Mouse (Mus musculus) embryo, embryonic 11.5 days (tissue): ENCODE results near the gene Tspan5.

Experiments
- DNase-seq: peaks from one replicate; pipeline ENCODE4 v3.0.0-alpha.2; 2012; ENCODE audit warnings: low read depth, low spot score

Gene Tspan5

DNA sequence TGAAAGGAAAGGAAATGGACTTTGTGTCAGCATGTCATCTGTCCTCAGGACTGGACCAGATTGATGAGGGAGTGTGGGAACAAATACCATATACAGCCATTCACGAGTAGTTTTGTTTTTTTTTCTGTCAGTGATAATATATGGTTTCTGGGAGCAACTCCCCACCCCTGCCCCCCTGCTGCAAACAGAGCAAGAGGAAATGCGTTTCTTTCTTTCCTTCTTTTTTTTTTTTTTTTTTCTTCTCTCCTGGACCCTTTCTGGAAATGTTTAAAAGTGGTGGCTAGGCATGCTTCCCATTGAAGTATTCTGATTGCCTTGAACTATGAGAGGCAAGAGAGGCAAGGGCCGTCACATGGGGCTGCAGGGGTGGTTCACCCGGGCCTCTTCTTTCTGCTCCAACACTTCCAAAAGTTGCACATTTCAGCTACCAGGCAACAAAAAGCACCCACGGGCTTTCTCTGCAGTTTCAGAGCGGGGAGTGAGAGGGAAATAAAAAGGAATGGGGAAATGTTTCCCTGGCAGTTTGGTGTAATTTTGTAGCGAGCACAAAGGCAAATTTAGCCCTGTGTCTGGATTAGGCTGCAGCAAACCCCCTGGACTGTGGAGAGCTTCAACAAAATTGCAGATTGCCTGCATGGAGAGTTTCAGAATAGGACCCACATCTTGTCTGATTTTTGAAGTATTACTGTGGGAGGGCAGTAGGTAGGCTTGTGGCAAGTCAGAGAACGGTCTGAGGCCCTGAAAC, 2.2 kb downstream of the Tspan5 start:
- DNase-seq, result no peak

DNA sequence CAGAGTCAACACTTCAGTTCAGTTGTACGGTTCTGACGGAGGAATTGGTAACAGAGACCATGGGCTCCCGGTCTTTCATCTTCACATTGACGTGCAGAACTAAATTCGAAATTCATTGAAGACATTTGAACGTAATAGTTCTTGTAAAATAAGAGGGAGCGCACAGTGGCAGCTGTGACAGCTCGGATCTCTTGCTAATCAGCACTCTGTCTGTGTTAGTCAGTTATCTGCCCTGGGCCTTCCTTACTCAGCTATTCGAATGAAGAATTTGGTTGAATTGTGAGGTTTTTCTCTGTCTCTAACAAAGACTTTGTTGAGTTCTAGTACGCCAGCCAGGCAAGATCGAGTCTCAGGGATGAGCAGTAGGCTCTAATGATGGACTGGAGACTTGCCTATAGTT, 3.1 kb downstream of the Tspan5 start:
- no peak for DNase-seq

DNA sequence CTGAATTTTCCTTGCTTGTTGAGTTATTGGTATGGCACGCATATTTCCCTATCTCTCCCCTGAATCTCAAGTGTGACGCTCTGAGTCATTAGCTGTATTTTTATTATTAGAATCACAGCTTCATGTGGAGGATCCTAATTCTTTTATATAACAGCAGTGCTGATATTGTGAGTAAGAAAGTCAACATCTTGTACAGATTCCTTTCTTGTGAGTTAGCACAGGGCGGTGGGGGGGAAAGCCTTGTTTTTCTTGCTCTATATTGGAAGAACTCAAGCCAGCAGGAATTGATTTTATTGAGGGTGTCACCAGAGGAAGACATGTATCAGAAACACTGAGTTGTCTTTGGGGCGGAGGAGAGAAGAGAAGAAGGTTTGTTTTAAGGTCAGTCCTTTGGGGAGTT, 3.6 kb downstream of the Tspan5 start:
- DNase-seq, result no peak

DNA sequence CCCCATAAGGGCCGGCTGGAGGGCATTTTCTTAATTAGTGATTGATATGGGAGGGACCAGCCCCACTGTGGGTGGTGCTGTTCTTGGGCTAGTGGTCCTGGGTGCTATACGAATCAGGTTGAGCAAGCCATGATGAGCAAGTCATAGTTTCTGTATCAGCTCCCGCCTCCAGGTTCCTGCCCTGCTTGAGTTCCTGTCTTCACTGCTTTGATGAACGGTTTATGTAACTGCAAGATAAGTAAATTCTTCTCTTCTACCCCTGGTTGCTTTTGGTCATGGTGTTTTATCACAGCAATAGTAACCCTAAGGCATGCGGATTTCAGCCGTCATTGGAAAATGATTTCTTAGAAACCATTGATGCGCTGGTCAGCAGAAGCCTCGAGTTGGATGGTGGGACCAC, 4.6 kb downstream of the Tspan5 start:
- DNase-seq, result no peak

DNA sequence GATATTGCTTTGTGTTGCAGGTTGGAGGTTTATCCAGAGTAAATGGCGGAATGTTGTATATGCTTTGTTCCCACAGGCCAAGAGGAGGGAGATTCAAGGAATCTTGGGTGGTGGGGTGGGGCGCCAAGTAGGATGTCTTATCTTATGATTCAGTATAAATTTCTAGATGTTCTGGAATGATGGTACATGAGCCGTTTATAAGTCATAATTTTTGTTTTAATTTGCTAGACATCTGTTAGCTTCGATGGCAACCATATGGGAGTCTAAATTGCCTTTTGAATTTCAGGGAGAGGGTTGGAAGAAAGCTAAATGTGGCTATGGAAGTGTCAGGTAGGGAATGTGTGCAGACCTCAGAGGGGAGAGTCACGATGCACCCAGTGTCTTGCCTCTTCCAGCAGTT, 5.0 kb downstream of the Tspan5 start:
- DNase-seq, result no peak

DNA sequence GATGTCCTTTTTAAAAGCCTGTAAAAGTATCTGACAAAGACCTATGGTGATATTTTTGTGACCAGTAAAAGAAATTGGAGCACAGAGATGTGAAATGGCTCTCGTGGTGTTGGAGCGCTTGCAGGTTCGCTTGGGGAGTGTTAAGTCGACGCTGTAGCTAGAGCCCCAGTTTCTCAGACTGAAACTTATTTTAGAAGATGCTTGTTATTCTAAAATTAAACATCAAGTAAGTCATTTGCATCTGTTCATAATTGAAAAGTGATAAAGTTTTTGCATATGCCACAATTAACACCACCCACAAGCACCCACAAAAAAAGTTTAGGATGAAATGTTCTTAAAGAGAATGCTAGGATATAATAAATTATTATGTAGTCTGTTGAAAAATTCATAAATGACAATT, 6.0 kb downstream of the Tspan5 start:
- DNase-seq, result no peak

DNA sequence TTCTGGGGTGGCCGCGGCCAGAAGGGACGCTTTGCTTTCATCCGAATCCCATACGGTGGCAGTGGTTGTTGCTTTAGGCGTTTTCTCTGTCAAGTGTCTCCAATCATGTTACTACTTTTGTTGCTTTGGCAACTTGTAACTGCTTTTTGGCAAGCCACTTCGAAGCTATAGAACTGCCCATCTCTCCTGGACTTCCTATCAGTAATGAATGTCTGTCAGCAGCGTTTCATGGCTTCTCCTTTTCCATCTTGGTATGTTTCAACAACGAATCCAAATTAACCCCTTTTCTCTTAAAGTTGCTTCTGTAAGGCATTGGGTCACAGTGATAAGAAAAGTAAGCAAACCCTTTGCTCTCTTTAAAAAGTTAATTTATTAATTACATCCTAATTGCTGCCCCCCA, 7.7 kb downstream of the Tspan5 start:
- DNase-seq, result no peak

DNA sequence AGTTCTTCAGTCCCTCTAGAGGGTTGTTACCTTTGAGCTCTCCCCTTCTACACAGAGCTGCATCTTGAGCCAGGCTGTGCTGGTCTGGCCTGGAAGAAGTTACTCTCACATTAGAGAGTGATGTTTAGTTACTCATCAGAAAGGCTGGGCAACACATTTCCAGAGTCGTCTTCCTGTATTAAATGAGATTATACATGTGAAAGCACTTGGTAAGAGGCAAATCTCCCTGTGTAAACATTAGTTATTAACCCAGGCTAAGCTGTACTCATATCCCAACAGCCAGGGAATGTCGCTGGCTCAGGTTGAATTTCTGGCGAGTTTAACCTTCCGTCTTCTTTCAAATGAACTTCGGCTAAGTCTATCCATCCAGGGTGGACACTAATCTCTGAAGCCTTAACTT, 9.3 kb downstream of the Tspan5 start:
- no peak for DNase-seq

DNA sequence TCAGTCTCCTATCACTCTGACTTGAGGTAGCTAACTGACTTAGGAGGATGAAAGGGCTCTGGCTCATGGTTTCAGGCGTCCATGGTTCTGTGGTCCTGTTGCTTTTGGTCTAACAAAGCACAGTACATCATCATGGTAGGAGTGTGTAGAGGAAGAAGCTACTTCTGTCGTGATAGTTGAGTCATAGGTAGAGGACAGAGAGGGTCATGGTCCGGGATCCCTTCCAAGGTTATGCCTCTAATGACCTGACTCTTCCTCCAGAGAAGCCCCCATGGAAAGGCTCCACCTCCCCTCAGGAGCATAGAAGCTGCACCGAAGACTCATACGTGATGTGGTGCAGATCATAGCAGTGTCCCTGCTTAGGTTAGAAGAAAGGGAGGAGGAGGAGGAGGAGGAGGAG, 10.1 kb downstream of the Tspan5 start:
- no peak for DNase-seq

DNA sequence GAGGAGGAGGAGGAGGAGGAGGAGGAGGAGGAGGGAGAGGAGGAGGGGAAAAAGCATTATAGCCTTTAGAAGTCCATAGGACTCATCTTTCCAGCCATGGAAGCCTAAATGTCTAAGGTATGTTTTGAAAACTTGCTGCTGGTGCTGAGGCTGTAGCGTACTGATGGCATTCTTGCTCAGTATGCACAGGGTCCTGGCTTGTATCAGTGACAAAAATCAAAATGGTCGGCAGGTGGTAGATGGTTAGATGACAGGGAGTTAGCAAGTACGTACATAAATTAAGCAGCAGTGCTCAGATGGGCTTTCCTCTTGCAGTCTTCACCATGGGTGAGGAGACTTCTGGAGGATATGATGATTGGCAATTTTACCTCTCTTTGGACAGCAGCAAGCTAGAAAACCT, 10.8 kb downstream of the Tspan5 start:
- no peak for DNase-seq

DNA sequence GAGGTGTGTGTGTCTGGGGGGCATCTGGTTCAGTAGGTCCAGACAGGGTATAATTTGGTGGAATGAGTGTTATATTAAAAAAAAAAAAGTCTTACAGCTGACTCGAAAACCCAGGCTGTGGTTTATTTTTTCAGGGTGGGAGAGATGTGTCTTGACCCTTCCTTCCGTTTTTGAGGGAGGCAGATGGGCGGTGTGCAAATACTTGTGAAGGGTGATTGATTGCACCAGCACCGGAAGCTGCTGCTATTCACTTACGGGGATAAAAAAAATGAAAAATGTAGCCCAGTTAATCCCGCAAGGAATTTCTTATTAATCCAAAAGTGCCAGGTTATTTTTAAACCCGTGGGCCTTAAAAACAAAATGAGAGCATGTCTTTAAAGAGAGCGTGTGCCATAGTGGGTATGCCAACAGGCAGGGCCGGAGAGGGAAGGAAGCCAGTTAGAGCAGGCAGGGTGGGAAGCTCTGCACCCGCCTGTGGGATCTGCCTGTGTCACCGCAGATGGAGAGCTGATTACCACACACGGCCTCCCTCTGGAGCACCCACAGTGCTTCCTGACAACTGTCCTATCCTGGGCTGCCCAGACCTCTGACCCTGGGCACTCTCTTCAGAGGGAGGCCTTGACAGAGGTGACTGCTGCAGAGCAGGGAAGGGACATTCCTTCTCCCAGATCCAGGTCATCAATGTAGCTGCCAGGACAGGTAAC, 11.3 kb downstream of the Tspan5 start:
- no peak for DNase-seq

DNA sequence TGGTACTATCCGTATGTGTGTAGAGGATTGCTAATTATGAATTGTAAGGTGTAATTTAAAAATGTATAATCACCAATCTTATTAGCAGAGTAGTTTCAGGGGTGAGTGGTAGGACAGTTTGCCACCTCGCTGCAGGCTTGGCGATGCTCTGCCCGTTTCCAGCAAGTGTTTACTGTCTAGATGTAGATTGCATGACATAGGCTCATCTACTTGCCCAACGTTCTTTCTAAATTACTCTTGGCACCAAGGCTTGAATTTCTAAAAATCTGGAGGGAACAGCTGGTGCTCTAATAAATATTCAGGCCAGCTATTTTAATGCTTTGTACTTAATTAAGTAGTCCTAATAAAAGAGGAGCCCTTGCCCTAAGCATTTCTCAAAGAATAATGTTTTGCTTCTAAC, 12.3 kb downstream of the Tspan5 start:
- no peak for DNase-seq

DNA sequence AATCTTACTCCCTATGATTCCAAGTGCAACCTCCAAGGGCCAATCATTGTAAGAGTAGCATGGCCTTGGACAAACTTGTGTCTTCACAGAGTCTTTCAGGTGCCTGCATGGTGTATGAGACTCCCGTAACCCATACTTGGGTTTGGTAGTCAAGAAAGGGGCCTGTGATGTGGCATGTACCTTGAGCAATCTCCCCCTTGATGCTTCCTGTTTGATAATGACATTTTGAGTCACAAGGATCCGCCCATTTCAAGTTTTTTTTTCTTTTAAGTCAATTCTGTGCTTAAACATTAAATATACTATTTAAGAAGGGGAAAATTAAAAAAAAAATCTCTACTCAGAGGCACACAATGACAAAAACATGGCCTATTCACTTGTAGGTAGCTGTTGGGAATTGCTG, 15.3 kb downstream of the Tspan5 start:
- no peak for DNase-seq

DNA sequence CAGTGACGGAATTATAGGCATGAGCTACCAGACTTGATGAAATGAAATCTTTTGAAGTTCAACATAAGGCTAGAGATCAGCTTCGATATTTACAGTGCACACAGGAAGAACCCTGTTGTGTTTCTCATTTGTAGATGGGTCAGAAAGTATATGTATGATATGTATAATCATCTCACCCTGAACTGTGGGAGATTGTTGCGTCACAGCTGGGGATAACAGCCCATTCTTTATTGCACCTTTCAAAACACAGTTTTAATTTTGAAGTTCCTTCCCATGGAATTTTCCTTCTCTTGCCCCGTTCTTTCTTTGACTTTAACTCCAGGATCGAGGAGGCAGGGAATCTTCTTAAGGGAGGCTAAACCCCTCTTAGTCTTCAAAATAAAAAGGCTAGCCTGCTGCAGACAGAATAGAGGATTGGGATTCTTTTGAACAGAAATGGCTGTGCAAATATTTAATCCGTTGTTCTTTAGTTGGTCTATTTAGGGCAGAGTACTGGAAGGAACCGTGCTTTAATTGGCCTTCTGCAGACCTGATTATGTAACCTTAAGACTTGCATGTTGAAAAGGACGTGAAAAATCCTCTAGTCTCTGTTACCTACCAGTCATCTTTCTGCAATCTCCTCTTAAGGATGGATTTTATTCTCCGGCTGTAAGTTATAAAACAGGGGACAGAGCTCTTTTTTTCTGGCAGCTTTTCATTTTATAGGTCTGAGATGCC, 18.1 kb downstream of the Tspan5 start:
- DNase-seq, result no peak

DNA sequence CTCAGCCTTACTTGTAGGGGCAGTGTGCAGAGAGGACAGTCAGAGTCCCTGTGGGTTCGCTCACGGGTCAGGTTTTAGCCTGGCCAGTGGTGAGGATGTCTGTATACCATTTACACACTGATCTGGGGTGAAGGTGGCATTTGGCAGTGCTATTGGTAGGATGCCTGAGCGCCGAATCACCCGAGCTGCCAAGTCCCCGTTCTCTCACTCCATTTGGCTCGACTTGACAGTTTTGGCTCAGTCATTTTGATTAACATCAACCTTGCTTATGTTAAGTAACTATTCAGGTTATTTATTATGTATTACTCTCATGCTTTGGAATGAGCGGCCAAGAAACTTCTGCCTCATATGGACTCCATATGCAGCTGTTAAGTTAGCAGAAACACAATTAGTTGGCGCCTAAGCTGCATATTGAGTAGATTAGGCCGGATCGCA, 18.7 kb downstream of the Tspan5 start:
- no peak for DNase-seq

DNA sequence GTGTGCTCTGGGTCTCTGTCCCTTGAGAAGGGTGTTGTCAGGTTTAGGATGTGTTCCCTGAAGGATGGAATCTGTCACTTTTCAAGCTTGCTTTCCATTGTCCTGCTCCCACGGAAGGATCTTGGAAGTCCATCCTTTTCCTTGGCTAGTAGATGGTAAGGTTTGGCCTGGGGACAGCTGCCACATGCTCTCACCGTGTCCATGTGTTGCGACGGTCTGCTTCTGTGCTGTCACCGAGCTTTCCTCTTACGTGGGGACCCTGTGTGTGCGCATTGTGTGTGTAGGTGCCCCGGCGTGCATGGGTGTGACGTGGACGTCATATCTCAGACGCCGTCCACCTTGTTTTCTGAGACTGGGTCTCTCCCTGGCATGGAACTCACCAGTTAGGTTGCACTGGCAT, 19.5 kb downstream of the Tspan5 start:
- DNase-seq, result no peak

DNA sequence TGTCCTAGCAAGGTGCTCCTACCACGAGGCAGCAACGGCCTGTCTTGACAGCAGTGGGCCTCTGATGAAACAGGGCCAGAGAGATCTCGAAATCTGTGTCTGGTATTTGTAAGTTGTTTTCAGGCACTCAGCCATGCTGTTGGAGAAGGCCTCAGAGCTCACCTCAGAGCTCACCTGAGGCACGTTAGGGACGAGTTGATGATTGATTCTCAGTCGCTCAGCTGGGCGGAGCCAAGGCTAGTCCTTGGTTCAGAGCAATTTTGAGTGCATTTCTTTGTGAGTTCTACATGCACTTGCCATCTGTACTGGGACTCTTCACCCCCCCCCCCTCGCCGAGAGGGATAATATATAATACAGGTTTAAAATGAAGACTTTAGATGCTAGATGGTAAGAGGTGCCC, 21.9 kb downstream of the Tspan5 start:
- DNase-seq, result no peak

DNA sequence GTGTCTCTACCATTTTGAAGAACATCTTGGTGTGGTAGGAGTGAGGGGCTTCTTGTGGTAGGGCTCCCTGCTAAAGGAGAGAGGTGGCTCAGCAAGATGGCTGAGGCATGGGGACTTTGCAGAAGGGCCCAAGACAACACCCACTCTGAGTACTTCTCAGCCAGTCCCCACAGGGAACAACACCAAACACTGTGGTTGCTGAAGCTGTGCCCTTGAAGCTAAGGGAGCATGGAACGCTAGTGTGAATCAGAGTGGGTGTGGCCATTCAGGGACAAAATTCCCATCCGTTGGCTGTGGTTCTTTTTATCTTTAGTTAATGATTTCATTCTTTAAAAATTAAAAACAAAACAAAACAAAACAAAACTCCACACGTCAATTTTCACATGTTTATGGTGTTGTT, 22.8 kb downstream of the Tspan5 start:
- DNase-seq, result no peak

DNA sequence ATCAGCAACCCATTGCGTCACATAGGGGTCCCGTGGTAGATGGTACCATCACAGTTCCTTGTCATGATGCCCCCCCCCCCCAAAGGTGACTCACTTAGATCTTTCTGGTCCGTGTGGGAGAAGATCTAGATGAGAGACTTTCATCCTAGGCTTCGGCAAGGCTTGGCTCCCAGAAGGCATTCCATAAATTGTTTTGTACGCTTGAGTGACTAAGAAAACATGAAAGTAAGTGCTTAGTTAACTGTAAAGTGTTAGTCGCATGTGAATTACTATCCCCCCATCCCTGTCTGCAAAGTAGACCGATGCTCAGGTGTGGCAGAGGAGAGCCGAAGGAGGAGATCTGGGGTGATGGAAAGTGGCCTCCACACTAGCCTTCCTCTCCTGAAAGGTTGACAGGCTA, 25.0 kb downstream of the Tspan5 start:
- DNase-seq, result no peak

DNA sequence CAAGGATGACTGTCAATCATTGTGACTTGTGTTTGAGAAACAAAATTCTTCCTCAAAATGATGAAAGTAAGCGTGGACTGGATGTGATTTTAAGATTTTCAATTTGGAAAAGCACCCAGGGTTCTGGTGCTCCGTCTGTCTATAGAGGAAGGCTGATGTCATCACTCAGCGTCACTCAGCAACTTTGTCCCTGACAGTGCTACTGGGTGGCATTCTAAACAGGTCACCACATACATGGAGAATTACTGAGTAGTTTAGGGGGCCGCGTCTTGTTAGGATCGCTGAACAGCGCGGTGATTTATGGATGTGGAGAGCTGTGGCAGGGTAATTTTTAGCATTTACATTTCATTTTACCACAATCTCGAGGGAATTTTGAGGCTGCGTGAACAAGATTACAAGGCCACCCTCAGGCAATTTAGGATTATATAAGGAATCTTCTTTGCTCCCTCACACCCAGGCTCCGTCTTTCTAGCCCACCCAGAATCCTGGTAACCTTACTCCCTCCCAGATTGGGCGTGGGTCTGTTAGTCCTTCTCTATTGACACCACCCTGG, 26.6 kb downstream of the Tspan5 start:
- no peak for DNase-seq

DNA sequence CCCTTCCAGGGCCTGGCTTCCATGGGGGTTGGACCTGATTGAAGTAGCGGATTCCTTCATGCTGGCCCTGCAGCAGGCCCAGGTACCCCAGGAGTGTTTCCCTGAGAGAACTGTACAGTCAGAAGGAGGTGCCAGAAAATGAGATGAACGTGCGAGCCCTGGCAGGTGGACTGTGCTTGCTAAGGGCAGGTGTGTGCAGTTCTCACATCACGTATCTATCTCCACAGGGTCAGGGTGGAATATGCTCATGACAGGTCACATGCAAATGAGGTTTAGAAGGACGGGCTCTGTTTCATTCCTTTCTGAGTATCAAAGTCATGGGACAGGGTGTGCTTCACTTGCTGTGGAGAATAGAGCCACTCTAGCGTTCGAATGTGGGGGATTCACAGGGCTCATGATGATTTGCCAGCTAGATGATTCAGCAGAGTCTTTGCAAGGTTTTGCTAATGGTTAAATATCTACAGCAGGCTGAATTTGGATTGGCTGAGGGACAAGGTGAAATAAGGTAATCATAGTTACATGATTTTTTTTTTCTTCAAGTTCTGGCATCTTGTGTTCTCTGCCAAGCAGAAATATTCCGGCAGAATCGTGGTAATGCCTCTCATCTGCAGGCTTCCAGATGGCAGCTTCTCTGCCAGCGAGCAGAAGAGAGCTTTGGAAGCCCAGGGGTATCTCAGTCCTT, 28.8 kb downstream of the Tspan5 start:
- DNase-seq, result no peak
